Mouse (Mus musculus): Measurements from ENCODE around the gene Gpr61.
A peak's percentile ranks its signal among the peaks of the same experiment; 100 is the strongest.

The Gpr61 gene

GRCm38 (mm10) chr3:108154656-108155055 is at the start of gene Gpr61:
Gpr61 (minus strand) TSS chr3:108154882.
- DNase-seq, result no peak

GRCm38 (mm10) chr3:108204470-108204869 is 49.8 kb upstream of the Gpr61 start:
- no peak for DNase-seq

- peak; percentile 83 for DNase-seq
Measured at GRCm38 (mm10) chr3:108203621-108204325, 49.1 kb upstream of the Gpr61 start.

DNA sequence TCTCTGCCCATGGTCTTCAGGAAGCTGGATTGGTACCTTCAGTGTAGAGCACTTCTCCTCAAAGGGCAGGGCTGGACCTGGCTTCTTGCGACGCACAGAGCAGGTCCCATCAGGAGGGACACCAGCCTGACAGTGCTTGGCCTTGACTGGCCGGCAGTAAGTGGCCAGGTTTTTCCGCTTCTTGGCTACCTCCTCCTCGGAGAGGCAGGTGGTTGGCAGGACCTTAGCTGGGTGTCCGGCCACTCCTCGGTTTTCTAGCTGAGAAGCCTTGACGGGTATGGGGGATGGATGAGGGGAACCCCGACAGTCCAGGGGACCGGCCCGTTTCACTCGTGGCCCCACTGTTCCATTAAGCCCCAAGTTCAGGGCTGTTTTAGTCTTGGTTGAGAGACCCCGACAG is 48.5 kb upstream of the Gpr61 start:
- no peak for DNase-seq

GRCm38 (mm10) chr3:108202506-108202905 is 47.8 kb upstream of the Gpr61 start:
- no peak for DNase-seq

GRCm38 (mm10) chr3:108200329-108201323 is 45.9 kb upstream of the Gpr61 start, which contains the start of gene Cyb561d1:
Cyb561d1 (minus strand) TSS chr3:108201212.
- peak; percentile 87 for DNase-seq

GRCm38 (mm10) chr3:108199231-108199630 is 44.5 kb upstream of the Gpr61 start:
- no peak for DNase-seq

GRCm38 (mm10) chr3:108197066-108197497 is 42.4 kb upstream of the Gpr61 start:
- no peak for DNase-seq

DNA sequence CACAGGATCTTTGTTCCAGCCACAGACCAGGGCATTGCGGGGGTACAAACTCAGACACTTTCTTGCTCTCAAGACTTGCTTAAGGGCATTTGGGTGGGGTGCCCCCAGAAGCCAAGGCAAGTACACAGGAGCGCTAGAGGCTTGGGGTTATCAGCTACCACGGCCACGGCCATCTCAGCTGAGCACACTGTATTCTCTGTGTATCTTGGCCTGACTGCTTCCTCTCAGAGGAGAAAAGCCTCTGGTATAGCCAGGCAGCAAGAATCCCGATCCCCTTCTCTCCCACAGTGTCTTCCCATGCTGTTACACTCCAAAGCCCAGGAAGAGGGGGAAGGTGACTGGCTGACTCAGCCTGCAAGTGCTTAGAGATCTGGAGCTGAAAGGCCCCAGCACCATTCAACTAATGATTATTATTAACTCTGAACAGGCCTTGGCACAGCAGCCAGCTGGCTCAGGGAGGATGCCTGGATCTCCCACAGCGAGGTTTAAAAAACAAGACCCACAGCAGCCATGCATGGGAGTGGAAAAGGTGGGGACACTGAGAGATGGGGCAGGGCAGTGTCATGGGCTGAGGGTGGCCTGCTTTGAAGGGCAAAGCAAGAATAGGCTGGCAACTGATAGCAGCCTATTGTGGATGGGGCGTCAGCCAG is 41.4 kb upstream of the Gpr61 start:
- no peak for DNase-seq

GRCm38 (mm10) chr3:108195287-108195686 is 40.6 kb upstream of the Gpr61 start:
- DNase-seq, result no peak

- no peak for DNase-seq
Measured at GRCm38 (mm10) chr3:108193686-108194085, 39.0 kb upstream of the Gpr61 start.

DNA sequence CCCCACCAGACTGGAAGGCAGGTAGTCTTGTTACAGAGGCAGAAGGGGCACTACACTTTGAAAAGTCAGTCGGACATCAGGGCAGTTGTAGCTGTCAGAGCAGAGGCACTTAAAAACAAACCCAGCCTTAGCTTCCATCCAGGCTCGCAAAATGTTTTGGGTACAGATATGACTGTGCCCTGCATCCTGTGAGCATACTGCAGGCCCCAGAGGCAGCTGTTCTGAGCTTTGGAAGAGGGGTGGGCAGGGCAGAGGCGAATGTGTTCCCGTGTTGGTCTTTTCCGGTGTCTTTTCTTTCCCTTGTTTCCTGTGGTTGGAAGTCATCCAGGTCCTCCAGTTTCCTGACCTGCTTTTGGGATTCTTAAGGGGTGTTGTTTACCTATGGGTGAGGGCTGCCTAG is 35.2 kb upstream of the Gpr61 start:
- DNase-seq, result no peak

DNA sequence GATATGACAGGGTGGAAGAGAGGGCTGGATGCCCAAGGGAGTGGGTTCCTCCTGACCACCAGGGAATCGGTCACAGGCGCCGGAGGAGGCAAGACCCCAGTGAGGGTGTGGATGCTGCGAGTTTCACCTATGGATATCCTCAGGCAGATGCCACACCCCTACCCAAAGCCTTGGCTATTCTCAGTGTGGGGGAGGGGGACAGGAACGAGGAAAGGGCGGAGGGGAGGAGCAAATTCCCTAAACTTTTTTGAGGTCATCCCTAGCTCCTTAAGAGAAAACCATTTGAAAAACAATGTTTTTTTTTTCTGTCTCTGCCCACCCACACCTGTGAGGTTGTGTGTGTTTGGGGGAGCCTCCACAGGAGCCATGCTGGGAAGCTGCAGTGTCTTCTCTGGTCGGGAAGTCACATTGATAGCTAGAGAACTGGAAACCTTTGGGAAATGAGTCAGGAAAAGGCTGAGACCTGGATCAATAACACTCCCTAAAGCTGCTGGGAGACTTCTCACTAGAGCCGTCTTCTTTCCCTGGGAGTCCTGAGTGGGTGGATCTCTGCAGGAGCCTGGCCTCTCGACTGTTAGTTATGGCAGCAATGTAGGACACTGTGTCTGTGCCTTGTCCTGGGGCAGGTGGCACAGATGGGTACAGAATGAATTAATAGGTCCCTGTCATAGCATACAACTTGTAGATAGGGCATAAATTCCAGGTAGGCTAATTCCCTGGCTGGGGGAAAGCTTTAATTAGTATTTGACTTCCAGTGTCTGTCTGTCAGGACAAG is 34.2 kb upstream of the Gpr61 start:
- no peak for DNase-seq

DNA sequence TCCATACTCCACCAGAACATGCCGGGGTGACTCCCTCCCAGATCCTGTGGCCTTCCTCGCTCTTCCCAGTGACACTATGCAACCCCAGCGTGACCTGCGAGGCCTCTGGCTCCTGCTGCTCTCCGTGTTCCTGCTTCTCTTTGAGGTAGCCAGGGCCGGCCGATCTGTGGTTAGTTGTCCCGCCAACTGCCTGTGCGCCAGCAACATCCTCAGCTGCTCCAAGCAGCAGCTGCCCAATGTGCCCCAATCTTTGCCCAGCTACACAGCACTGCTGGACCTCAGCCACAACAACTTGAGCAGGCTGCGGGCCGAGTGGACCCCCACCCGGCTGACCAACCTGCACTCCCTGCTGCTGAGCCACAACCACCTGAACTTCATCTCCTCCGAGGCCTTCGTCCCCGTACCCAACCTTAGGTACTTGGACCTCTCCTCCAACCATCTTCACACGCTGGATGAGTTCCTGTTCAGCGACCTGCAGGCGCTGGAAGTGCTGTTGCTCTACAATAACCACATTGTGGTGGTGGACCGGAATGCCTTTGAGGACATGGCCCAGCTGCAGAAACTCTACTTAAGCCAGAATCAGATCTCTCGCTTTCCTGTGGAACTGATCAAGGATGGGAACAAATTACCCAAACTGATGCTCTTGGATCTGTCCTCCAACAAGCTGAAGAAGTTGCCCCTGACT is 32.6 kb upstream of the Gpr61 start:
- no peak for DNase-seq

GRCm38 (mm10) chr3:108186098-108187047 is 31.7 kb upstream of the Gpr61 start, which contains the start of gene Amigo1:
Amigo1 (plus strand) TSS chr3:108186335.
- DNase-seq, result no peak

GRCm38 (mm10) chr3:108185460-108186097 is 30.9 kb upstream of the Gpr61 start:
- no peak for DNase-seq

DNA sequence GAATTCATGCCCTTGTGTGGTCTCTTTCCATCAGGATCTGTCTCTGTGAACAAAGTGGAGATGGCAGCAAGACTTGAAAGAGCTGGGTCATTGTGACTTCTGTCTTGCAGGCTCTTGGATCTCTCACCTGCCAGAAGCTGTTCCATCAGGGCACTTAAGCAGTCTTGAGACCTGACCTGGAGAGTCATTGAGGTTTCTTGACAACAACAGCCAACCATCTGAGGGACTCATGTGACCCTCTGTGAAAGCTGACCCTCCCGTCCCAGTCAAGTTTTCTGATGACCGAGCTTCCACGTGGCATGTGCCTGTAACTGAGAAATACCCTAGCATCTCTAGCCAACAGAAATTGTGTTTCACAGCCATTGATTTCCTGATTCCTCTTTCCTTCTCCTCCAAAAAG is 30.1 kb upstream of the Gpr61 start:
- no peak for DNase-seq

- no peak for DNase-seq
Measured at GRCm38 (mm10) chr3:108180514-108180913, 25.8 kb upstream of the Gpr61 start.

GRCm38 (mm10) chr3:108178756-108179715 is 24.4 kb upstream of the Gpr61 start:
- no peak for DNase-seq

Data from cerebellum, adult 11 months (tissue).